Mouse (Mus musculus): Measurements from ENCODE around the gene Midn. TPM values are rescaled to one million over a fixed set of nuclear protein-coding genes. Genes with fewer than 3 reads are reported as not detected.

Gene Midn
- polyA plus RNA-seq, 1 experiment = 31.6 TPM

DNA sequence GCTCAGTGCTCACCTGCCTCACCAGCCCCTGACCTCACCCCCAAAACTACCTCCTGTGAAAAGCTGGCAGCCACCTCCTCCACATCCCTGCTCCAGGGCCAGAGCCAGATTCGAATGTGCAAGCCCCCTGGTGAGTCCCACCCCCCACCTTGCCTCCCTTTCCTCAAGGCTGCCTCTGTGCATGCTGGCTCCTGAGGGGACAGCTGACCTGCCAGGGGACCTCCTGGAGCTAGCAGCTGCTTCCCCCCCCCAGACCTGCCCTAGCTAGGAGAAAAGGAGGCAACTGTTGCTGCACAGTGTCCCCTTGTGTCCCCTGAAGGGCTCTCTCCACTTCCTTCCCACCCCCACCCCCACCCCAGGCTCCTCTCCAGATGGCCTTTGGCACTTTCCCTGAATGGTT, 7.2 kb downstream of the Midn start:
- Histone ChIP-seq H3K27ac (replicated peaks; ENCODE audit: low read depth, low read length) (0 out of 2 replicates have a peak overlapping the region, but pooled peaks have one; percentile 4), H3K4me3 (ENCODE audit: insufficient read depth, low read depth, low read length) (no peak overlapping the region), H3K4me1 (ENCODE audit: control insufficient read depth, insufficient read depth, insufficient read length, low read length) (peaks cover 24% of the 10 kb centered on the region)

DNA sequence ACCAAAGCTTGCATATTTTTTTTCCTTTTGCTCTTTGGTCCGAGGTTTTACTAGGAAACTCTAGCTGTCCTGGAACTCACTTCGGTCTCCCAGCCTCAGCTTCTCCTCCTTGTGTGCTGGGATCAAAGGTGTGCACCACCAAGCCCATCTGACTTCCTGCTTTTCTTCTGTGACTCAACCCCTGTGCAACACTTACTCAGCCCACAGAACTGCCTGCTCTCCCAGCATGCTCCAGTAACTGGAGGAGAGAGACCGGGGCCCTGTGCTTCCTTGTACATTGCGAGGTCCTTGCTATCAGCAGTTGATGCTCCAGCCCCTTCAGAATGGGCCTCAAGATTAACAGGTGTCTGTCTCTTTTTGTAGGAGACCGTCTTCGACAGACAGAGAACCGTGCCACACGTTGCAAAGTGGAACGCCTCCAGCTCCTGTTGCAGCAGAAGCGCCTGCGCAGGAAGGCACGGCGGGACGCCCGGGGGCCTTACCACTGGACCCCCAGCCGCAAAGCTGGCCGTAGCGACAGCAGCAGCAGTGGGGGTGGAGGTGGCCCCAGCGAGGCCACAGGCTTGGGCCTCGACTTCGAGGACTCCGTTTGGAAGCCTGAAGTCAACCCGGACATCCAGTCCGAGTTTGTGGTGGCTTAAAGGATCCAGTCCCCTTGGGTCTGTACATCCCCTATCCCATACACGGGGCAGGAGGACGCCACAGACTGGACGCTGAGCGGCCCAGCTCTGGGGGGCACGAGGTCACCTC, 8.1 kb downstream of the Midn start:
- Histone ChIP-seq H3K4me3 (ENCODE audit: insufficient read depth, low read depth, low read length) (peak overlapping the region; percentile 16; the same call in 1 of the 2 replicates), H3K4me1 (ENCODE audit: control insufficient read depth, insufficient read depth, insufficient read length, low read length) (peaks cover 30% of the 10 kb centered on the region)

DNA sequence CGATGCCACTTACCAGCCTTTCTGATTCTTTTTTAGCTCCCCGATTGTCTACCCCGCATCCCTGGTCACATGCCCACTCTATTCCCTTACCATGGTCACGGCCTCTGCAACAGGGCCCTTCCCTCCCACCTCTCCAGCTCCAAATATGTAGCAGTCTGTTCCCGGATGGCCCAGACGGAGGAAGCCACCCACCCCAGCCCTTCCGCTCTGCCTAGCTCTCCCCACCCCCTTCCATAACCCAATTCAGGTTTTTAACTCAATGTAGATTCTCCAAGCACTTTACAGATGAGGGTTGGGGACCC, 8.6 kb downstream of the Midn start:
- Histone ChIP-seq H3K4me3 (ENCODE audit: insufficient read depth, low read depth, low read length) (peak overlapping the region; percentile 16; the same call in 1 of the 2 replicates), H3K27ac (replicated peaks; ENCODE audit: low read depth, low read length) (peak overlapping the region; percentile 65), H3K4me1 (ENCODE audit: control insufficient read depth, insufficient read depth, insufficient read length, low read length) (peaks cover 33% of the 10 kb centered on the region)

More for the DNA sequence above, 8.1 kb downstream of the Midn start:
- peak overlapping the region; percentile 65 for H3K27ac ChIP-seq (replicated peaks; ENCODE audit: low read depth, low read length)

DNA sequence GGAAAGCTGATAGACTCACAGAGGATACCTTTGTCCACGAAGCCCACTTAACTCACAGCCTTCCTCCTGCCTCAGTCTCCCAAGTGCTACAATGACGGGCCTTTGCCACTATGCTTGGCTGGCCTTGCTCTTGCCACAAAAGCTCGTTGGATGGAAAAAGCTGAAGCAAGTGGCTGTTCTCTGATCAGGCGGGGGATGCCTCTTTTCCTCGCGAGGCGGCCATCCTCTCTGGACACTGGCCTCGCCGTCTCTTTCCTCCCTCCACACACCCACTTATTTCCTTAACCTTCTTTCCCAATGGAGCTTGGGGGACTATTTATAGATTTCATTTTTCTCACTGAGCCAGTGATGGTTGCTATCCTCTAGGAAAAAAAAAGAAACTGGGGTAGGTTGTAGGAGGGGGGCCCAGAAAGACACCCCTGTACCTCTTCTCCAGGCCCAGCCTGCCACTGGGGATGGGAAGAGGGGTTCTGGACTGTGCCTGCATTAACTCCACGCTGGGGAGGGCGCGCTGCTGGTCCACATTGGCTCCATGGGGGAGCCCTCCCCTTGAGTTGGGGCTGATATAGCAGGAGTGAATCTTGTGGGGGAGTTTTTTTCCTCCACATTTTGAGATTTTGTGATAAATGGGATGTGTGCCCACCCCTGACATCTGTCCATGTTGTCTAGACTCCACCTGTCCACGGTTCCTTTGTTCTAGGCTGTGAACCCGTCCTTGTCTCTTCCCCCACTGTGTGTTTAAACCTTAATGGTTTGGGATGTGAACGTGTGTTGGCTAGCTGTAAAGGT, 9.3 kb downstream of the Midn start:
- H3K4me3 ChIP-seq (ENCODE audit: insufficient read depth, low read depth, low read length) = no peak overlapping the region
- H3K4me1 ChIP-seq (ENCODE audit: control insufficient read depth, insufficient read depth, insufficient read length, low read length) = peaks cover 36% of the 10 kb centered on the region
- H3K27ac ChIP-seq (replicated peaks; ENCODE audit: low read depth, low read length) = peak overlapping the region; percentile 97

DNA sequence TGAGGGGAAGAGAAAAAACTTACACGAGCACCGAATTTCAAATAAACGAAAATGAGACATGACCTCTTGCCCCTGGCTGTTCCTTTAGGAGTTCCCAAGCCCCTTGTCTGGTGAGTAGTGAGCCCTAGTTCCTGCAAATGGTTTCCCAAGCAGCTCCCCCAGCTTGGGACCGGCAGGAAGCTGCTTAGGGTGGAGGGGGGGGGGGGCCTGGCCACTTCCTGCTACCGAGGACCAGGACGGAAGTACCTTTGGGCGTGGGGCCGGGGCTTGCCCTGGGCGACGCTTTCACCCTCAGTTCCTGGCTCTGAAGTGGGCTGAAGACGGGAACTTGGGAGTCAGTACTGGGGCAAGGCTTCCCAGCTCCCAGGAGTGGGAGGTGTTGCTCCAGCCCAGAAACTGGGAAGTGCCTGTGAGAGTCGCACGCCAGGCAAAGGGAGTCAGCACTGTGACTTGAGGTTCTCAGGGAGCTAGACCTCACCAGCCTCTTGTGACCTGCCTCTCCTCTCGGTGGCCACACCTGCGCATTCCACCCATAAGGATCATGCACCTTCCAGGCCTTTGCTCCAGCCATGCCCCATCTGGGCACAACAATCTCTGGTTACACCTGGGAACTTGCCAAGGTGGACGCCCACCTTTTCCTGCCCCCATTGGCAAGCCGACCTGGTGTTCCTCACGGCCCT, 10.4 kb downstream of the Midn start:
- H3K27ac ChIP-seq (replicated peaks; ENCODE audit: low read depth, low read length) = peak overlapping the region; percentile 97
- peaks cover 29% of the 10 kb centered on the region for H3K4me1 ChIP-seq (ENCODE audit: control insufficient read depth, insufficient read depth, insufficient read length, low read length)
- peak overlapping the region; percentile 26 for H3K4me3 ChIP-seq (ENCODE audit: insufficient read depth, low read depth, low read length)

DNA sequence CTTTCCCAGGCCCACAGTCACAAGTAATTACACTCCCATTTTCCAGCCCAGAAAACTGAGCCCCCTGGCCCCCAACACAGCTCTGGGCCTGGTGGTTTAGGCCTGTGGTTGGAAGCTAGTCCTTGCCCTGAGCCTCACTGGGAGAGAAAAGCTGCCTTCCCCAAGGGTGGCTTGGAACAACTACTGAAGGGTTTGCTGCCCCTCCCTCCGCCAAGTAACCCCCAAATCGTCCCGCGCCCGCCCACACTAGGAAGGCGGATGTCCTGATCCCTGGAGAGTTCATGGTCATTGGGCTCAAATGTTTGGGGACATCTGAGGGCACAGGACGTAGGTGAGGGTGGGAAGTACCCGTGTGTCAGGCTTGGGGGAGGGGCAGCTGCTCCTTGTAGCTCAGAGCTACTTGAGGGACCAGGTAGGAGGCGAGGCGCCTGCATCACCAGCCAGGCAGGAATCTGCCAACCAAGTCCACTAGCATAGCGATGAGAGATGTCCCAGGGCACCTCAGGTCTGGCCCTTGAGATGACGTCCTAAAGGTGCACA, 11.0 kb downstream of the Midn start:
- Histone ChIP-seq H3K4me1 (ENCODE audit: control insufficient read depth, insufficient read depth, insufficient read length, low read length) (peaks cover 32% of the 10 kb centered on the region), H3K4me3 (ENCODE audit: insufficient read depth, low read depth, low read length) (peak overlapping the region; percentile 42)

DNA sequence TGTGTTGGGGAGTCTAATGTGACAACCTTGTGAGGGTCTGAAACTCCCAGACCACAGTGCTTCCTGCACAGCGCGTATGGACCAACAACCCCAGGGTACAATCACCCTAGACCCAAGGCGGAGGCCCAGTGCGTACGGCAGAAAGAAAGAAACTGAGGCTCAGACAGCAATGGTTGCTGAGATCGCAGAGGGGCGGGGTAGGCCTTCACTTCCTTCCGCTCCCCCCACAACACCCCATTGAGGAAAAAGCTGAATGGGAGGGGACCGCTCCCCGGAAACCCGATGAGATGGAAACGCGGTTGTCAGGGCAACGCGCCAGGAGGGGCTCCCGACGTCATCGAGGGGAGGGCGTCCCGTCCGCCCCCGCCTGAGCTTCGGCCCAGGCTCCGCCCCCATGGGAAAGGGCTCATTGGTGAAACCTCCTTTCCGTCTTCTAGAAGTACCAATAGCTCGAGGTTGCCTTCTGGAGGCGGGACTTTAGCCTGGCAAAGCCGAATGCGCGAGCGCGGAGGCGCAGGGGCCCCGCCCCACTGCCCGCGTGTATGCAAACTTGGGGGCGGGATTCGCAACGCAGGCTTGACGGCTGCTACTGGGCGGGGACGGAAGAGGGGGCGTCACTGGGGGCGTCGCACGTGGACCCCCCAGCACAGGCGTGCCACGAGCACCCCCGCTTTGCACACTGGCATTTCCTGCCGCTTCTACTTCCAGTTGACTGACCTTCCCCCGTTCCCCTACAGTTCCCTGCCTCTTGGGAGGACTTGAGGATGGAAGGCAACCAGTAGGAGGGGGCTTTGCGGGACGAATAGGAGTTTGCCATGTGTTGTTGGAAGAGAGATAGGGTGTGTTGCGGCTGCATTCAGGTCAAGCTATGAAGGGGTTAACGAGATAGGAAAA, 11.7 kb downstream of the Midn start:
- H3K4me1 ChIP-seq (ENCODE audit: control insufficient read depth, insufficient read depth, insufficient read length, low read length) = peaks cover 35% of the 10 kb centered on the region
- H3K27ac ChIP-seq (replicated peaks; ENCODE audit: low read depth, low read length) = peak overlapping the region; percentile 97

More for the DNA sequence above, 11.0 kb downstream of the Midn start:
- peak overlapping the region; percentile 97 for H3K27ac ChIP-seq (replicated peaks; ENCODE audit: low read depth, low read length)

DNA sequence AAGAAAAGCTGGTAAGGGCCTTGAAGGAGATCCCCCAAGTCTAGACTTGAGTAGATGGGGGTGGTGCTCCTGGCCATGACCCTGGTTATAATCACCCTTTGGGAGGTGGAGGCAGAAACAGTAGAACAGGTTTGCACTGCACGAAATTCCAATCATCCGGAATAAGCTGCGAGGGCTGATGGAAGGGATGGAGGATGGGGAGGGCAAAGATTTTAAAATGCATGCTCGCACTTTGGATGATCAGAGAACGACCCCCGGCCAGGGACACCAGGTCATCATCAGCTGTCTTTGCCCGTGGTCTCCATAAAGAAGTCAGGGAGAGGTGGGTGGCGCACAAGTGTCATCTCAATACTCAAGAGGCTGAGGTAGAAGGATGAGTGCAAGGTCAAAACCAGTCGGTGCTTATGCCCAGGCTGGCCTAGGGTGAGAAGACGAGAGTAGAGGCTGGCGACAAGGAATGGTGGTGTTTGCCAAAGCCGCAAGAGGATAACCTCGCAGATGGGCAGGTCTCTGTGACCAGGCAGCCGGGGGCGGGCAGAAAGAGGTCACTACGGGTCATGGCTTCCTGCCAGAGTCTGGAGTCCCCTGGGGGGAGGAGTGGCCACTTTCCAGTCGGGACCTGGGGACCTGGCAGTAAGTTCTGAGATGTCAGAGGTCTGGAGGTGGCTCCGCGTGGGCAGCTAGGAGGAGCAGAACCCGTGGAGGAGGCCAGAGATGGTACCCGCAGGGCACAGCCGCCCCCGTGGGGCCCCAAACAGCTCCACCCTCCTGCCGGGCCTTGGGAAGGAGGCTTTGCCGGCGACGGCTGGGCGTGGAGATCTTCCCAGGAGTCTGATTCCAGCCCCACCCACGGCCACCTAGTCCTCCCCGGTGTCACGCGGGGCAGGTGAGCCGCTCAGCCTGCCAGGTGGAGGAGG, 12.6 kb downstream of the Midn start:
- Histone ChIP-seq H3K4me1 (ENCODE audit: control insufficient read depth, insufficient read depth, insufficient read length, low read length) (peaks cover 32% of the 10 kb centered on the region), H3K4me3 (ENCODE audit: insufficient read depth, low read depth, low read length) (peak overlapping the region; percentile 50), H3K27ac (replicated peaks; ENCODE audit: low read depth, low read length) (peak overlapping the region; percentile 79)

More for the DNA sequence above, 11.7 kb downstream of the Midn start:
- H3K4me3 ChIP-seq (ENCODE audit: insufficient read depth, low read depth, low read length) = peak overlapping the region; percentile 50

DNA sequence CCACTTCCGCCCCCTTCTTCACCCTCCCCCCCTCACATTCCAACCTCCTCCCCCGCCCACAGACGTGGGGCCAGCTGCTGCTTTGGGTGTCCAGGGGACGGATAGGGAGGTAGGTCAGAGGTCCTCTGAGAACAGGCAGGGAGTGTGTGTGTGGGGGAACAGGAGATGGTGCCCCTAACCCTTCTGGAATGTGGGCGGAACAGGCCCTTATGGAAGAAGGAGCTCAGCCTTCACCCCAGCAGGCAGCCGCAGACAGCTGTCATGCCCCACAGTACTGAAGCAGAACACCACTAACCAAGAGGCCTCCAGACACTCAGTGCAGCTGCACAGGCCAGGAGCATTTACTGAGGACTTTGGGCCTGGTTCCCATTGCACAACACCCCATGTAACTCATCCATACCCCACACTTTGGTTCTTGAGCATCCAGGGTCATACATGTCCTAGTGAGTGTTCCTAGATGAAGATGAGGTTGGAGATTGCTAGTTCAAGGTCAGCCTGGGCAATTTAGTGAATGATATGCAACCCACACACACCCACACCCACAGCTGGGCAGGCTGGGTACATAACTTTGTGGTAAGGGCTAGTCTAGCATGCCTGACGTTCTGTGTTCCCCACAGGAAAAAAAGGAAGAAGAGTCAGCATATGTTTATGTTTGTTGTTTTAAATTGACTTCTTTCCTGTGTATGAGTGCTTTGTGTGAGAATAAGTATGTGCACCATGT, 13.6 kb downstream of the Midn start:
- peaks cover 32% of the 10 kb centered on the region for H3K4me1 ChIP-seq (ENCODE audit: control insufficient read depth, insufficient read depth, insufficient read length, low read length)
- peak overlapping the region; percentile 73 for H3K27ac ChIP-seq (replicated peaks; ENCODE audit: low read depth, low read length)
- no peak overlapping the region for H3K4me3 ChIP-seq (ENCODE audit: insufficient read depth, low read depth, low read length)

DNA sequence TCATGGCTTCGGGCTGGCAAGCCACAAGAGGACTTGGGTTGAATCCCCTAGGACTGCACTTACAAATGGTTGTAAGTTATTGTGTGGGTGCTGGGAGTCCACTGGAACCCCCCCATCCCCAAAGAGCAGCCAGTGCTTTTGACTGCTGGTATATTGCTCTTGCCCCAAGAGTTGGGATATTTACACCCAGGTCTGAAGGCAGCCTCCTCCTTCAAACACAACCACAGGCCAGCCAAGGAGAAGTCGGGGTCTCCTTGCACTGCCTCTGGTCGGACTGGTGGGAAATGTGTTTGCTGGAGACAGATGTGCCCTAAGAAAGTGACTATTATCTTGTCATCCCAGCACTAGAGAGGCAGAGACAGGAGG, 14.2 kb downstream of the Midn start:
- peaks cover 30% of the 10 kb centered on the region for H3K4me1 ChIP-seq (ENCODE audit: control insufficient read depth, insufficient read depth, insufficient read length, low read length)

DNA sequence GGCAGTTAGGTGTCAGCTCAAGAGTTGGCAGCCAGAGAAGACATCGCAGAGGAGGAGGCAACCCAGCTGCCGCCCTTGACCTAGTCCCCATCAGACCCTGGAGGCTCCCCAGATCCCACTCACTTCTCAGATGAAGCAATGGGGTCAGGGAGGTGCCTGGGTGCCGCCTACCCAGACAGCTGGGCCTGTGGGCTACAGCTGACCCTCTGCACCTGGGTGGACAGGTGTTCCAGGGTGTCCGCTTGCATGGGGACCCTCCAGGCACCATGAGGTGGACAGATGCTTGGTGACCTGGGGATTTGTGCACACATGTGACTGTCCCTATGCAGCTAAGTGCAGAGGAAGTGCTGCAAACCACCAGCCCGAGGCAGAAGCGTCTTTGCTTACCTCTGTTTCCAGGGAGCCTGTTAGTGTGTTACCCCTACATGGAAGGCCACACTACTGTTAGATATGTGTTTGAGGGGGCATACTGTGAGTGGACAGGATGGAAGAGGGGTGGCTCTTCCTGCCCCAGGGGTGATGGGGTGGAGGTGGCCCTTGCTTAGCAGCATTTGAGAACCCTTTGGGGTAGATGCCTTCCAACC, 14.7 kb downstream of the Midn start:
- Histone ChIP-seq H3K4me3 (ENCODE audit: insufficient read depth, low read depth, low read length) (no peak overlapping the region), H3K27ac (replicated peaks; ENCODE audit: low read depth, low read length) (no peak overlapping the region), H3K4me1 (ENCODE audit: control insufficient read depth, insufficient read depth, insufficient read length, low read length) (peaks cover 29% of the 10 kb centered on the region)

More for the DNA sequence above, 14.2 kb downstream of the Midn start:
- H3K4me3 ChIP-seq (ENCODE audit: insufficient read depth, low read depth, low read length) = no peak overlapping the region
- H3K27ac ChIP-seq (replicated peaks; ENCODE audit: low read depth, low read length) = peak overlapping the region; percentile 73

DNA sequence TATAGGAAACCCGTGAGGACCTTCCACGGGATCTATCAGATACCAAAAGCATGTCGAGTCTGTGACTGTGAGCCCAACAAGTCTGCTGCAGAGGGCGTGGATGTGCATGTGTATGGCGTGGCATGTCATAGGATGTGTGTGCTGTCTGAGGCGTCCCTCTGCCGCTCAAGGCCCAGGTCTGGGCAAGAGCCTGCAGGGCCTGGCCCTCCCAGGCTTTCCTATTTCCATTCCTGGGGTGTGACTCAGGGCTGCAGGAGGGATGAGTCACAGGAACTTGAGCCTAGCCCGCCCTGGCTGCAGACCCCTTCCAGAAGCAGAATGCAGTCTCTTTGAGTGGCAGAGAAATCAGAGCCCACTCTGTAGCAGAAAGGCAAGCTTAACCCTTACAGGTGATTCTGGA, 15.6 kb downstream of the Midn start:
- H3K4me1 ChIP-seq (ENCODE audit: control insufficient read depth, insufficient read depth, insufficient read length, low read length) = peaks cover 27% of the 10 kb centered on the region
- H3K4me3 ChIP-seq (ENCODE audit: insufficient read depth, low read depth, low read length) = no peak overlapping the region
- peak overlapping the region; percentile 26 for H3K27ac ChIP-seq (replicated peaks; ENCODE audit: low read depth, low read length)

Data from brown adipose tissue, adult 24 weeks (tissue).